Mouse (Mus musculus) regulatory T cell (primary cell): ENCODE measurements around the gene Scn1b.

Experiments
- in situ Hi-C: fragments of 300-600 bp; cut with MboI, MseI; formaldehyde crosslinking; loops from one replicate; pipeline ENCODE4 v1.15.1; 2025; ENCODE audit warnings: high pct_unique_total_duplicates

Scn1b gene

DNA sequence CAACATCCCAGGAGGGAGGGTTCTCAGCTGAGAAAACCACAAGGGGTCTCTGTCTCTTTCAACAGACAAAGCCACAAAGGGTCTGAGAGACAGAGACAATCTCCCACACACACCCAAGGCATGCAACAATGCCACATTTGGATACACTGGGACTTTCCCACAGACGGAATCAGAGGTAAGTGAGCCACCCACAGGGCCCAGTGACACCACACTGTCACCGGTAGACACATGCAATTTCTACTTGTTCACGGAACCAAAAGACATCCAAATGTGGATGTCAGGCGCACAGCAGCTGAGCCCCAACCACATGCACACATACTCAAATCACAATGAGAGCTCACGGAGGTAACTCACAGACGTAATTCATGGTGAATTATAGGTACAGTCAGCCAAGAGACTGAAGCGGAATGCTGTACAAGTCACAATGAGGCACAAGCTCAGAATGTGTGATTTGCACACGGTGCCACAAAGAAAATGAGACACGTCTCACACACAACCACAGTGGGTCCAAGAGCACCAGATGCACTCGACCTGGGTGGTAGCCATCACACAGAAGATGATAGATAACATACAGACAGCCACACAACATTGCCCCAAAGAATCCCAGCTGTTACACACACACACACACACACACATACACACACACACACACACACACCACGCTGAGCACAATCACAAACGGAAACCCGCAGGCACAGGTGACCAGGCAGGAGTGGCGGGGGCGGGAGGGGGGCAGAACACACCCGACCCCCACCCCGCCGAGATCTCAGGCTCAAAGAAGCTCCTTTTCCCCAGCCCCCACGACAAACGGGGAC, 23.2 kb upstream of the Scn1b start:
- in situ Hi-C loops = loop anchor here (5.0 kb wide), 1 partner anchor 108 kb away; the partner anchor contains the start of gene Fxyd5

- in situ Hi-C loops = loop anchor here (5.0 kb wide), 1 partner anchor 107 kb away; the partner anchor contains the start of gene Fxyd5
Observed at GRCm38 (mm10) chr7:31149271-31149670, 22.5 kb upstream of the Scn1b start.

DNA sequence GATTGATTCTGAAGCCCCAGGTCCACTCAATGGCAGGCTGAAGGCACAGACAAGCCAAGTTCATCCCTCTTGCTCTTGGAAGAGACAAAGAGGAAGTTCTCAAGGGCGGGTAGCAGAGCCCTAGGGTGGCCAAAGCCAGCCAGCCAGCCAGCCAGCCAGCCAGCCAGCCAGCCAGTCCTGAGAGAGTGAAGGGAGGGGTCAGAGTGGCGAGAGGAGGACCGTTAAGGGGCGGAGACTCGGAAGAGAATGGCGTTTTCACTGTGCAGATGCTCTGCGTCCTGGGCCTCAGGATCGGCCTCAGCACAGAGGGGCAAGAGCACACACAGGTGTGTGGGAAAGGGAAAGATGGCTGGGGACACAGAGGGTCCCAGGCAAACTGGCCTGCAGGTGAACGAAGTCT, 22.0 kb upstream of the Scn1b start:
- in situ Hi-C loops = loop anchor here (5.0 kb wide), 1 partner anchor 106 kb away; the partner anchor contains the start of gene Fxyd5

DNA sequence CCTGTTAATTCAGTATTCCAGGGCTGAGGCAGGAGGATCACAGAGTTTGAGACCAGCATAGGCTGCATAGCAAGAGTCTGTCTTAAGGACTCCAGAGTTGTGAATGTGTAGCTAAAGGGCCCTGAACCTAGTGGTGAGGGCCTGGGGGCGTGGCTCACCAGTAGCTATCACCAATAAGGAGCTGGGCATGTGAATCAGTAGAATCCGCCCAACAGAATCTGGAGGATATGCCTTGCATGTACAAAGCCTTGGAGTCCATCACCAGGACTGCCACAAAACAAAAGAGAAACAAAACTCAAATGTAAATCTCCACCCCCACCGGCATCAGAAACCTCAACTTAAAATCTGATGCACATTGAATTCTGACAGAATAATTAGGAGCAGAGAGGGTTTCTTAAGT, 21.3 kb upstream of the Scn1b start:
- in situ Hi-C loops = loop anchor here (5.0 kb wide), 1 partner anchor 106 kb away; the partner anchor contains the start of gene Fxyd5

DNA sequence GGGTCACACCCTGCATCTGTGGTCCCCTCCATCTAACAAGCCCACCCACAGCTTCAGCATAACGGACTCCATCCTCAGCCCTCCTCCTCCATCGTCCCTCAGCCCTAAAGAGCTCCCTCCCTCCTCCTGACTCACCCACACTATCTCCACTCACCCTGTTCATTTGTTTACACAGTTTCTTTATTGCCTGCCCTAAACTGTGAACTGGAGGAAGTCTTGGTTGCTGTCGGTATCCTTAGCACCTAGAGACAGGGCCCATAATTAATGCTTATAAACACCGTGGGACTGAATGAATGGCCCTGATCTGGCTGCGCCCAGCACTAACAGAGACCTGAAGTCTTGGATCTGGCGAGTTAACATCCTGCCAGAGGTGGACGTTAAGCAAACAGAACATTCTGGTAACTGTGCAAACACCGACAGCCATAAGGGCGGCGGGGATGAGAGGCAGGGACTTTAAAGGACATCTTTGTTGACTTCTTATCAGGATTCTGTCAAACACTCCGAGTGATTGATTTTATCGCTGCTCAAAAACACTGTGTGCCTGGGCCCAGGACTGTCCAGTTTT, 18.9 kb upstream of the Scn1b start:
- in situ Hi-C loops = loop anchor here (5.0 kb wide), 1 partner anchor 103 kb away; the partner anchor contains the start of gene Fxyd5

- in situ Hi-C loops = loop anchor here (5.0 kb wide), 1 partner anchor 103 kb away; the partner anchor contains the start of gene Fxyd5
Observed at GRCm38 (mm10) chr7:31144886-31145285, 18.1 kb upstream of the Scn1b start.

GRCm38 (mm10) chr7:31140941-31141340, 14.1 kb upstream of the Scn1b start:
- in situ Hi-C loops = no loop called here

GRCm38 (mm10) chr7:31140302-31140701, 13.5 kb upstream of the Scn1b start:
- in situ Hi-C loops = no loop called here

DNA sequence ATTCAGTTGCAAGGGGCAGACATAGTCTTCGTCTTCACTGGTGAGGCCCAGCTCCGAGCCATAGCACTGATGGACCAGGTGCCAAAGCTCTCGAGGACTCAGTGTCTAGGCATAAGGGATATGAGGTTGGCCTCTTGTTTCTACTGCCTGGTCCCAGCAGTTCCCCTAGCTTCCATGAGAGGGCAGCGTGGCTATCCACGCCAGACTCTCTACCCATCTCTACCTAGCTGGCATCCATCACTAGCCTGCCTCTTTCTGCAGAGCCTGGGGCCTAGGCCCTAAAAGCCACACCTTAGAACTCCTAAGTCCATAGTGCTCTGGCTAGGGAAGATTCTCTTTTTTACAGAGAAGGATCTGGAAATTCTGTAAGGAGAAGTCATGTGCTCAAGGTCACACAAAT, 13.0 kb upstream of the Scn1b start:
- in situ Hi-C loops = loop anchor here (5.0 kb wide), 1 partner anchor 38 kb away; no protein-coding TSS in a partner anchor

- in situ Hi-C loops = loop anchor here (5.0 kb wide), 1 partner anchor 42 kb away; no protein-coding TSS in a partner anchor
Observed at GRCm38 (mm10) chr7:31135717-31136116, 8.9 kb upstream of the Scn1b start.

DNA sequence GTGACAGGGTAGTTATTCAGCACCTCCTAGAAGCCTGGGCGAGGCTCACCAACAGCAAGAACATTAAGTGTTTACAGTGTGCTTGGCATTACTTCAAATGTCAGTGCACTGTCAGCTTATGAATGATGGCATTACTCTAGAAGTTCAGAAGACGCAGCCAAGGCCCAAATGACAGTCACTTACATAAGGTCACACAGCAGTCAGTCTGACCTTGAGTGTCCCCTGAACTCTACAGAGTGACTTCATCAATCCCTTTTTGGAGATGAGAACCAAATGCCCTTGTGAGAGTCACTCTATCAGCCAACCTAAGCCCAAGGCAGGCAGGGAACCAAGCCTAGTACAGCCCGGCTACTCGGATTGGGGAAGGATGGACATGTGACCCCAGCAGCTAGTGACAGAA, 5.1 kb upstream of the Scn1b start:
- in situ Hi-C loops = no loop called here

DNA sequence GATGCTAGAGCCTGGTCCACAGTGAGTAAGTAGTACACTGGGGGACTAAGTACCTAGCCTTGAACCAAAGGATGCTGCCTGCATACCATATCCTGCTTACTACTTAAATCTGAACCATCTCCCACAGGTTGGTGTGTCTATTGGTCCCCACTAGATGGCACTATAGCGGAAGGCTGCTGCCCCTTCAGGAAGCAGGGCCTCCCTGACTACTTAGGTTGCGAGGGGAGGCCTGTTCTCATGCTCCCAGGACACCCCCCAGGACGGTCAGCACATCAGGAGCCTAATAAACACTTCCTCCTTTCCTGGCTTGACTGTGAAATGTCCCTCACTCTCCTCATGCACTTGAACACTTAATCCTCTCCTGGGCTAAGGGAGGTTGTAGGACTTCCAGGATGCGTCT, 4.0 kb upstream of the Scn1b start:
- in situ Hi-C loops = no loop called here

DNA sequence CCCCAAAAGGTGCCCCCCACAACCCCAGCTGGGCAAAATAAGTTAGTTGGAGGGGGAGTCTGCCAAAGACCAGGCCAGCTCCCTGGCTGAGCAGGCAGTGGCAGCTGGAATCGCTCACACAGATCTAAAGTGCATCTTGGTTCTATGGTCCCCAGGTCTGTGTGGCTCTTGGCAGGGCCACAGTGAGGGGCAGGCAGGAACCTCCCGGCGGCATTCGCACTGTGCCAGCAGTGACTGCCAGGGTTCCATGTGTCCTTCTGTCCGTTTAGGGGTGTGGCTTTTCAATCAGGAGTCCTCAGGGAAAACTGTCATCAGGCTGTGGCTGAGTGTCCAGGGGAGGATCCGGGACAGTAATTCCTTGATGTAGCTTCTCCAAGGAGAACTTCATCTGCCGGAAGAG, 3.4 kb upstream of the Scn1b start:
- in situ Hi-C loops = no loop called here

- in situ Hi-C loops = no loop called here
Observed at GRCm38 (mm10) chr7:31128157-31128705, 1.4 kb upstream of the Scn1b start.

DNA sequence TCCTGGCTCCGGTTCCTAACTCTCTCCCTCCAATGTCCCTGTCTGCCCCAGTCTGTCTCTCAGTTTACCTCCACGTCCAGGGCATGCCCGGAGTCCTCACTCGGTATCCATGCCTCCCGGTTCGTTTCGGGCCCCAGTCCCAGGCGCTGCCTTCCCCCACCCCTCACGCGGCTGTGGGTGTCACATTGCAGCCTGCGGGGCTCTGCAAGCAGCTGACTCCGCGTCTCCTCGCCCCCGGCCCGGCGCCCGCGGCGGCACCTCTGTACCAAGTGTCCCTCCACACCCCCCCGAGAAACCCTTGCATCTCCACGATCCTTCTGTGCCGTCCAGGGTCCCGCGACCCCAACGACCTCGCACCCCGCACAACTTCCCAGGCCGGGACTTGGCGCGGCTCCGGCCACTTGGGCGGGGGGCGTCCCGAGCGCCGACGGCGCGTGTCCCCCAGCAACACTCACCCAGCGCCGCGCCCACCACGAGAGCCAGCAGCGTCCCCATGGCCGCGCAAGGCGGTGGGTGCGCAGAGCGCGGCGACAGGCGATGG, 522 bp downstream of the Scn1b start:
- in situ Hi-C loops = no loop called here

DNA sequence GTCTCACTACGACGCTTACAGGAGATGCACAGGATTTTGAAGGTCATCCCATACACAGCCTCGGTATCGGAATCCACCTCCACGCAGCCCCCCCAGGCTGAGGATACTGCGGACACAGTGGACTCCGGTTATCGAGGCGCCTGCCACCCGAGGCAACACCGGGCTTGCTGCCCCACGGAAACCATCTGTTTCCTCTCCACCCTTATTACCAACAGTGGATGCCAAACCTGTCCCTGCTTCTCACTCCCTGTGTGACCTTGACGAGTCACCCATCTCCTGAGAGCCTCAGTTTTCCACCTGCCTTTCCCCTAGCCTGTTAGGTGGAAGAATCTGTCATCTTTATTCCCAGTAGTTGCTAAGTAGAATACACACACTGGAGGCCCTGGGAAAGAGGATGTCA, 1.7 kb downstream of the Scn1b start:
- in situ Hi-C loops = no loop called here

DNA sequence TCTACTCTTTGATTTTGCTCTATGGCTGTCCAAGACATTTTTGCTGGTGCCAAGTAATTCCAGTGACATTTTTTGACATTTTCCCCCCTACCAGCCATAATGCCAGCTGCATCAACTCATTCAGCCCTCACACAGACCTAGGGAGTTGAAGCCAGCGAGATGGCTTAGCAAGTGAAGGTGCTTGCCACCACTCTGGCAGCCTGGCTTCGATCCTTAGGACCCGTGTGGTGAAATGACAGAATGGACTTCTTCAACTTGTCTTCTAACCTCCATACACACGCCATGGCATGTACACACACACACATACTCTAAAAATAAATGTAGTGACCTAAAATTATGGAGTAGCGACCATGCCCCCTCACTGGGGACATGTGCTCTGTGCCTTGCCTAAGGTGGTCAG, 2.4 kb downstream of the Scn1b start:
- in situ Hi-C loops = no loop called here

DNA sequence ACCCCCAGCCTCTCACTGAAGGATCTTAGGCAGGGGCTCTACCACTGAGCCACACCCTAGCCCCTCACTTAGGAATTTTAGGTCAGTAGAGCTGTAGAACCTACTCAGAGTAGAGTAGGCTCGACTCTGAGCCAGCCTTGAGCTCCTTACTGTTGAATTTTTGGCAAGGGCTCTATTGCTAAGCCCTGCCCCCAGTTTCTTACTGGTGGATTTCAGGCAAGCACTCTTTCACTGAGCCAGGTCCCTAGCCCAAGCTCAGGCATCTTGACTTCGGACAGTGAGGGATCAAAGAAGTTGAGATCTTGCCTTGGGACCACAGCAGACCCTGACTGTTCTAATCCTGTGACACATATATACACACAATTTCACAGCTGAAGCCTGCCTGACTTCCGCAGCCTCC, 3.1 kb downstream of the Scn1b start:
- in situ Hi-C loops = no loop called here

DNA sequence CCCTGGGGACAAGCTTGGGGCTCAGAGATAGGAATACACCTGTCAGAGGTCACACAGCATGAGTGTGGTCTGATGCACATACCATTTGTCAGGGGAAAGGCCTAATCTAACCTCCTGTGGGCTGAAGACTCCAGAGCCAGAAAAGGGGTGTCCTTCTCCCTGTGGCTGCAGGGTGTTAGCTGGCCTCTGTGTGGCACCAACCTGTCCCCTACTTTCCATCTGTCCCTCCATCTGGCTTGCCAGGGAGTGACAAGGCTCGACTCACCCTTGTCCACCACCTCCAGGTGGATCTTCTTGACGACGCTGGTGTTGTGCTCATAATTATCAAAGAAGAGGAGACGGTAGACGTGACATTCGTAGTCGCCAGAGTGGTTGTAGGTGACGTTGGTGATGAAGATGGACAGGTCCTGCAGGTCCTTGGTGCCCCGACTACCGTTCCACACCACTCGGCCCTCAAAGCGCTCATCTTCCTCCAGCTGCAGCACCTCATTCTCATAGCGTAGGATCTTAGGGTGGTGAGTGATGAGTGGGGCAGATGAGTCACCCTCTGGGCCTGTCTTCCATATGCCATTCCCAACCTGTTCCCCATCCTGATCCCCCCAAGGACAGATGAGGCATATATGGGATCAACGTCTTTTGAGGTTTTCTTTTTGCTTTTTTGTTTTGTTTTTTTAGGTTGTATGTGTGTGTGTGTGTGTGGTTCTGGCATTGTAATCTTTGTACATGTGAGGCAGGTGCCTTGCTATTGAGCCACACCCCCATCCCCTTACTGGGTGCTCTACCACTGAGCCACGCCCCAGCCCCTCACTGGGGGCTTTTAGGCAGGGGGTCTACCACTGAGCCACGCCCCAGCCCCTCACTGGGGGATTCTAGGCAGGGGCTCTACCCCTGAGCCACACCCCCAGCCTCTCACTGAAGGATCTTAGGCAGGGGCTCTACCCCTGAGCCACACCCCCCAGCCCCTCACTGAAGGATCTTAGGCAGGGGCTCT, 3.9 kb downstream of the Scn1b start:
- in situ Hi-C loops = no loop called here

DNA sequence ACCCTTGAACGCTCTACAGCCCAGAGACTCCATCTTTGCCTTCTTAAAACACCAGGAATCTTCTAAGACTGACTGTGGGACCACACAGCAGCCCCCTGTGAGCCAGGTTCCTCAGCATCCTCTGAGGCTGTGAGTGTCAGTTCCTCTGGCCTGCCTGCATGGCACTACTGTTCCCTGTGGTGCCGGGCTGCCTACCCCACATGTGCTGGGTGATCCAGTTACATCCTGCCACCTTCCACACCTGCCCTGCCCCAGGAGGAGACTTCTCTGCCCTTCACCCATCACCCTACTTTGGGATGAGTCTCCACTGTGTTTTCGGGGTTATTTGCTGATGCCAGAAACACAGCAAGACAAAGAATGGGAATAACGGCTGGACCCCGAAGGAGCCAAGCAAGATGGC, 7.2 kb downstream of the Scn1b start:
- in situ Hi-C loops = no loop called here

DNA sequence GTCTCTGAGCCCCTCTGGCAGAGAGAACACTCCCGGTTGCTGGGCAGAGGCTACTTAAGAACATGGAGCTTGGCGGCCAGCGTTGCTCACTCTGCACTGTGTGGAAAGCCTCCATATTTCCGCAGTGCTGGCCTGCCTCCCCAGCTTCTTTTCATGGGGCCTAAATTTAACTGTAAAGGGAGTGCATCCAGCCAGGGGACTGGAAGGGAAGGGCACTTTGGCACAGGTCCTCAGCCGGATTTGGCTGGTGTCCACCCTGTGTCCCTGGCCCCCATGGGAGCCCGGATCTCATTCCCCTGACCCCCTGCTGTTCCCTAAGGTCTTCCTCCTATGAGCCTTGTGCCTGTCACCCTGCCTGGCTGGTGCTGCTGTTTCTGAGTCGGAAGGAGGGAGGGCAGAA, 8.3 kb downstream of the Scn1b start:
- in situ Hi-C loops = no loop called here
